Mouse (Mus musculus) neutrophil, adult 5-6 weeks (primary cell): Measurements from ENCODE around the gene Mmgt2. TPM values are rescaled to one million over a fixed set of nuclear protein-coding genes. Genes with fewer than 3 reads are reported as not detected.

Experiments
- ATAC-seq: fragments of 151-379, 151-347 bp; 2 replicates; pipeline ENCODE4 v1.8.0; 2017; ENCODE audit warnings: mild to moderate bottlenecking, moderate TSS enrichment; ENCODE audit not compliant: insufficient number of reproducible peaks, poor library complexity, low FRiP score, severe bottlenecking; ENCODE audit errors: extremely low read depth
- total RNA-seq: library from RNA; stranded (forward); fragments of 200-1000 nt; gene quantifications from 2 replicates; pipeline ENCODE4 v1.2.3, GENCODE M21; 2017

Mmgt2 gene
- total RNA-seq, 1 experiment from 2014 or later: 12.6 TPM

- ATAC-seq: no peak
These were observed 33.5 kb upstream of the Mmgt2 start for GRCm38 (mm10) chr11:62614876-62615410.

- no peak for ATAC-seq
These were observed 33.0 kb upstream of the Mmgt2 start for GRCm38 (mm10) chr11:62615456-62615855.

- no peak for ATAC-seq
These were observed 27.4 kb upstream of the Mmgt2 start for GRCm38 (mm10) chr11:62621079-62621478.

- ATAC-seq: no peak
These were observed 26.7 kb upstream of the Mmgt2 start for GRCm38 (mm10) chr11:62621586-62622283.

DNA sequence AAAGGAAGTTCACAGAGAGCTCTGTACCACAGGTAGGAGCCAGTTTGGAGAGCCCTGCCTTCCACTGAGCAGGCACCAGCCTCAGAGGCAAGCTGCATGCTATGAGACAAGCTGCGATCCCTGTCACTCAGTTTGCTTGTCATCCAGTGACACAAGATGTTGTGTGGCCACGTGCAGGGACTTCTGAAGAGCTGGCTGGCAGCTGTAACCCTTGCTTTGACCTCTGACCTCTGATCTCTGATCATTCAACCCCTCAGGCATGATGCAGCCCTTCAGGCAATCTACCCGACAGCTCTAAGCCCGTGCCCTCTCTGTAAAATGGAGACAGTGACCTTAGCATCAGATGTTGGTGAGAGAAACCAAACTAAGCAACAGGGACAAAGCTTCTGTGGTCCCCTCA, 25.6 kb upstream of the Mmgt2 start:
- ATAC-seq: no peak

DNA sequence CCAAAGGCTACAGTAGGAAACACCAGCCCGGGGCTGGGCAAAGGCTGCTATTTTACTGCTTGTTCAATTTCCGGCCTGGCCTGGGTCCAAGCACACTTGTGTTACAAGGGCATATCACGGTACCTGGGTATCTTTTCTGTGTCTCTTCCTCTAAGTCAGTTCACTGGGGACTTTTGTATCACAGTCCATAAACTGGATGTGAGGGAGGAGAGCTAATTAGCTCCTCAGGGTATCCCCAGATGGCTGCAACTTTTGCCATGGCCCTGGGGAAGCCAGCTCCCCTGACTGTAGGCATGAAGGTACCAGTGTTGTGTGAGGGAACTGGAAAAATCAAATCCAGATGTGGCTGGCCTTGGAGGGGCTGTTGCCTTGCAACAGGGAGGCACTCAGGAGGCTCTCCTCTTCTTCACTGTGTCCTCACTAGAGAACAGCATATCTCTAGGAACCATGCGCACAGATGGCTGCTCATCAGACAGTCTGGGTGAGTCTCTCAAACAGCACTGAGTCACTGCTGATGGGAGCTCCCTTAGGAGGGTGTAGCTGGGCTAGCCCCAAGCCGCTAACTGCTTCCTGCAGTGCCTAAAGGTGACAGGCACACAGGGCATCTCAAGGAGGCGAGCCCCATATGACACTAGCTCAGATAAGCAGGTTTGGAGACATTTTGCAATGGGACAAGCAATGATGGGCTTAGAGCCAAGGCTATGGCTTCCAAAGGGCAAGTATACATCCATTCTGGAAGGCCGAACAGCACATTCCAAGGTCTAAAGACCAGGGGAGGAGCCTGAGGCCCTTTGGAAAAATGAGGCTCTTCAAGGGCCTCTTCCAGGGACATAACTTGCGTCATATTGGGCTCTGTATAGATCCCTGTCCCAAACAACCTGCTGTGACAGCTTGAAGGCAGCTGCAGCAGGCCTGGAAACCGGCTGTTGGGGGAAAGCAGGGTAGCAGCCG, 23.8 kb upstream of the Mmgt2 start:
- ATAC-seq: no peak

- no peak for ATAC-seq
These were observed 18.9 kb upstream of the Mmgt2 start for GRCm38 (mm10) chr11:62629352-62630224.

- no peak for ATAC-seq
These were observed 18.1 kb upstream of the Mmgt2 start for GRCm38 (mm10) chr11:62630225-62630821.

- no peak for ATAC-seq
These were observed 17.3 kb upstream of the Mmgt2 start for GRCm38 (mm10) chr11:62631138-62631537.

DNA sequence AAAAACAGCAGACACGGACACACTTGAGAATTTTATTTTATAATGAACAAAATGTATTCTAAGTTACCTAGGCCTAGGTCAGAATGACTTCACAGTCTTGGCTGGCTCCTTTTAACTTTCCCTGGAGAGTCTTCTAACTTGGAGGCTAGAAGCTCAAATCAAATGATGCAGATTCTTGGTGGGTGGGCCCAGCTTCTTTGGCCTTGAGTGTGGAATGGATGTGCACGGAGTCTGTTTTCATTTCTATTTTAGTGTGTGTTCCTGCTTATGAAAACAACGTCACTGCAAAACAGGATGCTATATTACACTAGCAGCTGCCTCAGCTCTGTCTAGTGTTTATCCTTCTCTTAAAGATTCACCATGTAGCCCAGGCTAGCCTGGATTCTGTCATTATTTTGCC, 13.1 kb upstream of the Mmgt2 start:
- no peak for ATAC-seq

GRCm38 (mm10) chr11:62636105-62636839, 12.2 kb upstream of the Mmgt2 start:
- no peak for ATAC-seq

- ATAC-seq: no peak
These were observed 11.6 kb upstream of the Mmgt2 start for GRCm38 (mm10) chr11:62636840-62637221.

GRCm38 (mm10) chr11:62637401-62637800, 11.1 kb upstream of the Mmgt2 start:
- no peak for ATAC-seq

DNA sequence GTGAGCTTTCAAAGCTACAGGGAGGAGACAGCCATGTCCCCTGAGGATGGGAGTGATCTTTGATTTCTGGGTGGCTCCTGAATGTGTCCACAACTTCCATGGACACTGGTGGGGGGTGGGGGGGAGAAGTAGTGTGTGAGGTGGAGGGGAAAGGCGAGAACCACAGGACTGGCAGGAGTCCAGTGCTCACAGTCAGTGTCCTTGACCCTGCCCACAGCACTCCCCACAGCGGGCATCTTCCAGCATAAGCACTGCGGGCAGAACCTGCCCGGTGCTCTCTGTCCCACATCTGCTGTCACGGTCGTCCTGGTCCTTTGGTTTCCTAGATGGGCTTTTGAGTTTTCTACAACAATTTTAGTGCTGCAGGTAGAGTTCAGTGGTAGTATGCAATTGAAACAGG, 10.7 kb upstream of the Mmgt2 start:
- ATAC-seq: no peak

- ATAC-seq: no peak
These were observed 10.1 kb upstream of the Mmgt2 start for GRCm38 (mm10) chr11:62638402-62638801.

- no peak for ATAC-seq
These were observed 8.1 kb upstream of the Mmgt2 start for GRCm38 (mm10) chr11:62640378-62640777.

- ATAC-seq: no peak
These were observed 6.2 kb upstream of the Mmgt2 start for GRCm38 (mm10) chr11:62642023-62642844.
